Mouse (Mus musculus) lung, embryonic 15.5 days (tissue): ENCODE data around the gene Senp5. TPM values are rescaled to one million over a fixed set of nuclear protein-coding genes. Genes with fewer than 3 reads are reported as not detected.
A peak's percentile ranks its signal among the peaks of the same experiment; 100 is the strongest.
"Not testable (repeated sequence)": the region's sequence is repeated elsewhere in the genome, so short reads cannot be mapped to it uniquely, and the experiment has no call there.

Experiments used
- ATAC-seq: fragments of 200-750 bp; cut with Nextera tagmentation; 2 replicates; pipeline ENCODE4 v1.8.0; 2017; ENCODE audit warnings: moderate number of reproducible peaks, borderline replicate concordance; ENCODE audit not compliant: low FRiP score, low TSS enrichment; ENCODE audit errors: extremely low read depth
- H3K27ac ChIP-seq: fragments of 300-500 bp; sonication (generic); 2 replicates; pipeline ENCODE4 v1.5.1; 2015; ENCODE audit warnings: moderate library complexity, mild to moderate bottlenecking, inconsistent platforms
- H3K27me3 ChIP-seq: fragments of 300-500 bp; sonication (generic); 2 replicates; pipeline ENCODE4 v1.6.1; 2015; ENCODE audit warnings: inconsistent platforms
- H3K36me3 ChIP-seq: fragments of 300-500 bp; sonication (generic); 2 replicates; pipeline ENCODE4 v1.6.1; 2015; ENCODE audit warnings: inconsistent platforms
- H3K4me1 ChIP-seq: fragments of 300-500 bp; sonication (generic); 2 replicates; pipeline ENCODE4 v1.6.1; 2015; ENCODE audit warnings: inconsistent platforms
- H3K4me2 ChIP-seq: fragments of 300-500 bp; sonication (generic); 2 replicates; pipeline ENCODE4 v1.6.1; 2015; ENCODE audit warnings: inconsistent platforms, mild to moderate bottlenecking, moderate library complexity
- H3K4me3 ChIP-seq: fragments of 300-500 bp; sonication (generic); 2 replicates; pipeline ENCODE4 v1.5.1; 2015; ENCODE audit warnings: mild to moderate bottlenecking, inconsistent platforms
- H3K9ac ChIP-seq: fragments of 300-500 bp; sonication (generic); 2 replicates; pipeline ENCODE4 v1.6.1; 2015; ENCODE audit warnings: inconsistent platforms
- H3K9me3 ChIP-seq: fragments of 300-500 bp; sonication (generic); 2 replicates; pipeline ENCODE4 v1.6.1; 2016; ENCODE audit warnings: inconsistent platforms
- WGBS: fragments of 180-500 bp; shearing (Covaris S2); methylation state at CpG from one replicate; pipeline ENCODE4 v1.1.7; 2015; 5-methylcytosine and 5-hydroxymethylcytosine counted together
- polyA plus RNA-seq: library from polyadenylated mRNA; unstranded; fragments of >200 nt; fragmentation: Nextera tagmentation; extraction: Ambion mirVana; gene quantifications from 2 replicates; pipeline ENCODE4 v1.2.1, GENCODE M21; 2015

Gene Senp5
- polyA plus RNA-seq, 1 experiment from 2014 or later, result 13.5 TPM

GRCm38 (mm10) chr16:31979501-31979900 is 23.6 kb downstream of the Senp5 start:
- 85% methylated on average over 3 of the region's 3 CpGs for WGBS
- ATAC-seq, result no peak
- H3K4me2 ChIP-seq, result no peak overlapping the region

GRCm38 (mm10) chr16:31975258-31975657 is 27.8 kb downstream of the Senp5 start:
- no peaks in the 10 kb centered on the region for H3K27me3 ChIP-seq
- H3K9me3 ChIP-seq, result no peaks in the 10 kb centered on the region
- no peak overlapping the region for H3K9ac ChIP-seq
- no peak overlapping the region for H3K4me3 ChIP-seq
- peaks cover 47% of the 10 kb centered on the region for H3K36me3 ChIP-seq
- no peak for ATAC-seq
- no peak overlapping the region for H3K27ac ChIP-seq
- H3K4me2 ChIP-seq, result no peak overlapping the region
- H3K4me1 ChIP-seq, result no peaks in the 10 kb centered on the region
- 85% methylated on average over 4 of the region's 4 CpGs for WGBS

More at GRCm38 (mm10) chr16:31979501-31979900, 23.6 kb downstream of the Senp5 start:
- no peaks in the 10 kb centered on the region for H3K27me3 ChIP-seq
- H3K4me3 ChIP-seq, result no peak overlapping the region
- peaks cover 47% of the 10 kb centered on the region for H3K36me3 ChIP-seq
- H3K9ac ChIP-seq, result no peak overlapping the region
- H3K9me3 ChIP-seq, result no peaks in the 10 kb centered on the region
- no peak overlapping the region for H3K27ac ChIP-seq
- no peaks in the 10 kb centered on the region for H3K4me1 ChIP-seq

GRCm38 (mm10) chr16:31963224-31963623 is 39.9 kb downstream of the Senp5 start:
- H3K36me3 ChIP-seq, result peaks cover 65% of the 10 kb centered on the region

GRCm38 (mm10) chr16:31948345-31948774 is 54.7 kb downstream of the Senp5 start, which contains the start of the genes 0610012G03Rik and Ncbp2:
Gene 0610012G03Rik, minus strand, starts transcription at chr16:31948494.
Gene Ncbp2, plus strand, starts transcription at chr16:31948513.
- peak; percentile 89 for ATAC-seq
- H3K9ac ChIP-seq, result peak within 1 kb of the TSS; percentile 83
- peak within 1 kb of the TSS; percentile 82 for H3K4me3 ChIP-seq
- WGBS, result under 1% methylated on average over 55 of the region's 55 CpGs
- peak within 1 kb of the TSS; percentile 60 for H3K4me2 ChIP-seq
- H3K9me3 ChIP-seq, result no peaks in the 10 kb centered on the region
- peaks cover 34% of the 10 kb centered on the region for H3K4me1 ChIP-seq
- peaks cover 16% of the 10 kb centered on the region; the same call in 1 of the 2 replicates for H3K36me3 ChIP-seq
- peak within 1 kb of the TSS; percentile 83 for H3K27ac ChIP-seq
- H3K27me3 ChIP-seq, result no peaks in the 10 kb centered on the region

More at GRCm38 (mm10) chr16:31963224-31963623, 39.9 kb downstream of the Senp5 start:
- Histone ChIP-seq H3K4me1 (no peaks in the 10 kb centered on the region), H3K9me3 (no peaks in the 10 kb centered on the region), H3K27me3 (no peaks in the 10 kb centered on the region), H3K27ac (no peak overlapping the region), H3K9ac (no peak overlapping the region), H3K4me2 (no peak overlapping the region), H3K4me3 (no peak overlapping the region)
- 86% methylated on average over 7 of the region's 7 CpGs for WGBS
- no peak for ATAC-seq

- Histone ChIP-seq H3K4me1 (peaks cover 34% of the 10 kb centered on the region), H3K4me2 (peak overlapping the region; percentile 60), H3K36me3 (peaks cover 16% of the 10 kb centered on the region; the same call in 1 of the 2 replicates), H3K27me3 (no peaks in the 10 kb centered on the region), H3K27ac (peak overlapping the region; percentile 83), H3K9ac (peak overlapping the region; percentile 83), H3K9me3 (no peaks in the 10 kb centered on the region), H3K4me3 (peak overlapping the region; percentile 82)
- 0% methylated on average over 38 of the region's 38 CpGs for WGBS
- ATAC-seq, result peak; percentile 81
Measured at GRCm38 (mm10) chr16:31947901-31948316, 55.2 kb downstream of the Senp5 start.

- peaks cover 34% of the 10 kb centered on the region for H3K4me1 ChIP-seq
- 25% methylated on average over 8 of the region's 8 CpGs for WGBS
- H3K4me3 ChIP-seq, result peak overlapping the region; percentile 82
- no peaks in the 10 kb centered on the region for H3K27me3 ChIP-seq
- H3K9me3 ChIP-seq, result no peaks in the 10 kb centered on the region
- no peak overlapping the region for H3K27ac ChIP-seq
- H3K36me3 ChIP-seq, result peaks cover 16% of the 10 kb centered on the region; the same call in 1 of the 2 replicates
- ATAC-seq, result no peak
- H3K9ac ChIP-seq, result peak overlapping the region; percentile 83
- peak overlapping the region; percentile 60 for H3K4me2 ChIP-seq
Measured at GRCm38 (mm10) chr16:31947333-31947732, 55.8 kb downstream of the Senp5 start.

- Histone ChIP-seq H3K4me2 (peak overlapping the region; percentile 60; the same call in 1 of the 2 replicates), H3K4me1 (peaks cover 34% of the 10 kb centered on the region)
- H3K27me3 ChIP-seq, ATAC-seq, H3K9me3 ChIP-seq, H3K9ac ChIP-seq, H3K36me3 ChIP-seq, H3K4me3 ChIP-seq, H3K27ac ChIP-seq: not testable (repeated sequence)
- WGBS, result 85% methylated on average over 6 of the region's 6 CpGs
Measured at GRCm38 (mm10) chr16:31945986-31946385, 57.1 kb downstream of the Senp5 start.

GRCm38 (mm10) chr16:31945372-31945771 is 57.7 kb downstream of the Senp5 start:
- Histone ChIP-seq H3K27me3 (no peaks in the 10 kb centered on the region), H3K27ac (no peak overlapping the region), H3K9me3 (no peaks in the 10 kb centered on the region), H3K4me3 (no peak overlapping the region), H3K4me1 (peaks cover 34% of the 10 kb centered on the region), H3K9ac (no peak overlapping the region), H3K4me2 (no peak overlapping the region), H3K36me3 (peaks cover 5% of the 10 kb centered on the region; the same call in 1 of the 2 replicates)
- WGBS, result 80% methylated on average over 6 of the region's 6 CpGs
- no peak for ATAC-seq

GRCm38 (mm10) chr16:31944698-31945255 is 58.3 kb downstream of the Senp5 start:
- Histone ChIP-seq H3K27ac (no peak overlapping the region), H3K4me3 (no peak overlapping the region), H3K9ac (no peak overlapping the region), H3K4me2 (no peak overlapping the region), H3K27me3 (no peaks in the 10 kb centered on the region), H3K4me1 (peaks cover 31% of the 10 kb centered on the region), H3K9me3 (no peaks in the 10 kb centered on the region), H3K36me3 (peaks cover 5% of the 10 kb centered on the region; the same call in 1 of the 2 replicates)
- no peak for ATAC-seq
- WGBS, result 88% methylated on average over 12 of the region's 12 CpGs

- no peak overlapping the region for H3K9ac ChIP-seq
- no peak overlapping the region for H3K4me2 ChIP-seq
- H3K9me3 ChIP-seq, result no peaks in the 10 kb centered on the region
- no peak overlapping the region for H3K4me3 ChIP-seq
- peaks cover 23% of the 10 kb centered on the region for H3K4me1 ChIP-seq
- H3K27me3 ChIP-seq, result no peaks in the 10 kb centered on the region
- H3K27ac ChIP-seq, result no peak overlapping the region
- ATAC-seq, result no peak
- 4% methylated on average over 10 of the region's 10 CpGs for WGBS
- peaks cover 5% of the 10 kb centered on the region; the same call in 1 of the 2 replicates for H3K36me3 ChIP-seq
Measured at GRCm38 (mm10) chr16:31943980-31944379, 59.1 kb downstream of the Senp5 start.

GRCm38 (mm10) chr16:31940586-31940985 is 62.5 kb downstream of the Senp5 start:
- H3K27ac ChIP-seq, result no peak overlapping the region
- no peak for ATAC-seq
- 0 out of 2 replicates have a peak, but pooled peaks cover 4% of the 10 kb centered on the region for H3K9me3 ChIP-seq
- H3K9ac ChIP-seq, result no peak overlapping the region
- no peak overlapping the region for H3K4me3 ChIP-seq
- H3K4me1 ChIP-seq, result peaks cover 8% of the 10 kb centered on the region; the same call in 1 of the 2 replicates
- peaks cover 17% of the 10 kb centered on the region for H3K27me3 ChIP-seq
- H3K4me2 ChIP-seq, result no peak overlapping the region
- H3K36me3 ChIP-seq, result peaks cover 4% of the 10 kb centered on the region; the same call in 1 of the 2 replicates
- WGBS, result 63% methylated on average over 2 of the region's 2 CpGs

GRCm38 (mm10) chr16:31938856-31939255 is 64.2 kb downstream of the Senp5 start:
- Histone ChIP-seq H3K9me3 (0 out of 2 replicates have a peak, but pooled peaks cover 4% of the 10 kb centered on the region), H3K4me3 (no peak overlapping the region), H3K36me3 (no peaks in the 10 kb centered on the region), H3K4me1 (peaks cover 12% of the 10 kb centered on the region), H3K27ac (no peak overlapping the region), H3K4me2 (no peak overlapping the region), H3K9ac (no peak overlapping the region), H3K27me3 (peaks cover 35% of the 10 kb centered on the region)
- ATAC-seq, result no peak
- 63% methylated on average over 6 of the region's 6 CpGs for WGBS
